Mouse (Mus musculus): ENCODE results near the gene Scmh1. TPM values are rescaled to one million over a fixed set of nuclear protein-coding genes. Genes with fewer than 3 reads are reported as not detected.

Gene Scmh1
- polyA plus RNA-seq, 1 experiment from 2014 or later: 82.6 TPM

GRCm38 (mm10) chr4:120406639-120407273 lies 1.7 kb downstream of the Scmh1 start:
- WGBS: 65% methylated on average over 3 of the region's 3 CpGs
- H3K27me3 ChIP-seq: no peaks in the 10 kb centered on the region
- peak overlapping the region; percentile 98 for H3K4me3 ChIP-seq
- H3K4me1 ChIP-seq (replicated peaks): peaks cover 27% of the 10 kb centered on the region
- ATAC-seq (ENCODE audit: low read depth): no peak
- peak overlapping the region; percentile 99 for H3K9ac ChIP-seq
- no peaks in the 10 kb centered on the region for H3K9me3 ChIP-seq
- peak overlapping the region; percentile 68 for H3K4me2 ChIP-seq
- peak overlapping the region; percentile 97; the same call in 1 of the 2 replicates for H3K27ac ChIP-seq (replicated peaks)
- H3K36me3 ChIP-seq: no peaks in the 10 kb centered on the region

GRCm38 (mm10) chr4:120418053-120418452 lies 13.0 kb downstream of the Scmh1 start:
- Histone ChIP-seq H3K27ac (replicated peaks) (no peak overlapping the region), H3K36me3 (no peaks in the 10 kb centered on the region), H3K9me3 (no peaks in the 10 kb centered on the region), H3K9ac (no peak overlapping the region), H3K4me1 (replicated peaks) (peaks cover 28% of the 10 kb centered on the region), H3K4me3 (no peak overlapping the region), H3K27me3 (no peaks in the 10 kb centered on the region), H3K4me2 (no peak overlapping the region)
- WGBS: 78% methylated on average over 4 of the region's 4 CpGs
- no peak for ATAC-seq (ENCODE audit: low read depth)

GRCm38 (mm10) chr4:120420193-120420592 lies 15.1 kb downstream of the Scmh1 start:
- Histone ChIP-seq H3K4me3 (no peak overlapping the region), H3K4me1 (replicated peaks) (peaks cover 28% of the 10 kb centered on the region), H3K36me3 (no peaks in the 10 kb centered on the region), H3K9me3 (no peaks in the 10 kb centered on the region), H3K4me2 (no peak overlapping the region), H3K27me3 (no peaks in the 10 kb centered on the region), H3K27ac (replicated peaks) (no peak overlapping the region), H3K9ac (no peak overlapping the region)
- no peak for ATAC-seq (ENCODE audit: low read depth)

- Histone ChIP-seq H3K9ac (no peak overlapping the region), H3K4me3 (no peak overlapping the region), H3K4me1 (replicated peaks) (peaks cover 28% of the 10 kb centered on the region), H3K36me3 (no peaks in the 10 kb centered on the region), H3K27me3 (no peaks in the 10 kb centered on the region), H3K4me2 (no peak overlapping the region), H3K9me3 (no peaks in the 10 kb centered on the region), H3K27ac (replicated peaks) (no peak overlapping the region)
- ATAC-seq (ENCODE audit: low read depth): no peak
Observed at GRCm38 (mm10) chr4:120420685-120421084, 15.6 kb downstream of the Scmh1 start.

GRCm38 (mm10) chr4:120430601-120431000 lies 25.5 kb downstream of the Scmh1 start:
- no peak overlapping the region for H3K27ac ChIP-seq (replicated peaks)
- H3K4me1 ChIP-seq (replicated peaks): peaks cover 18% of the 10 kb centered on the region
- no peak for ATAC-seq (ENCODE audit: low read depth)
- H3K4me2 ChIP-seq: no peak overlapping the region
- no peaks in the 10 kb centered on the region for H3K36me3 ChIP-seq
- H3K9me3 ChIP-seq: no peaks in the 10 kb centered on the region
- H3K4me3 ChIP-seq: no peak overlapping the region
- no peak overlapping the region for H3K9ac ChIP-seq
- no peaks in the 10 kb centered on the region for H3K27me3 ChIP-seq

- no peak overlapping the region for H3K4me2 ChIP-seq
- no peaks in the 10 kb centered on the region for H3K36me3 ChIP-seq
- H3K9ac ChIP-seq: no peak overlapping the region
- 61% methylated on average over 11 of the region's 11 CpGs for WGBS
- ATAC-seq (ENCODE audit: low read depth): 0 out of 2 replicates have a peak, but pooled peaks have one; percentile 43
- 0 out of 2 replicates have a peak overlapping the region, but pooled peaks have one; percentile 0 for H3K27ac ChIP-seq (replicated peaks)
- H3K9me3 ChIP-seq: no peaks in the 10 kb centered on the region
- H3K4me3 ChIP-seq: no peak overlapping the region
- H3K27me3 ChIP-seq: no peaks in the 10 kb centered on the region
- peaks cover 18% of the 10 kb centered on the region for H3K4me1 ChIP-seq (replicated peaks)
Observed at GRCm38 (mm10) chr4:120432599-120433373, 27.7 kb downstream of the Scmh1 start.

- 78% methylated on average over 4 of the region's 4 CpGs for WGBS
- H3K27me3 ChIP-seq: no peaks in the 10 kb centered on the region
- no peak overlapping the region for H3K27ac ChIP-seq (replicated peaks)
- H3K4me2 ChIP-seq: no peak overlapping the region
- no peaks in the 10 kb centered on the region for H3K4me1 ChIP-seq (replicated peaks)
- H3K9me3 ChIP-seq: no peaks in the 10 kb centered on the region
- H3K9ac ChIP-seq: no peak overlapping the region
- H3K4me3 ChIP-seq: no peak overlapping the region
- ATAC-seq (ENCODE audit: low read depth): no peak
- H3K36me3 ChIP-seq: peaks cover 9% of the 10 kb centered on the region
Observed at GRCm38 (mm10) chr4:120461741-120462140, 56.7 kb downstream of the Scmh1 start.

GRCm38 (mm10) chr4:120472946-120473345 lies 67.9 kb downstream of the Scmh1 start:
- no peaks in the 10 kb centered on the region for H3K9me3 ChIP-seq
- no peak overlapping the region for H3K9ac ChIP-seq
- peaks cover 55% of the 10 kb centered on the region for H3K36me3 ChIP-seq

GRCm38 (mm10) chr4:120487707-120488106 lies 82.6 kb downstream of the Scmh1 start:
- 23% methylated on average over 1 of the region's 1 CpGs for WGBS
- ATAC-seq (ENCODE audit: low read depth): no peak
- H3K27ac ChIP-seq (replicated peaks): no peak overlapping the region

More at GRCm38 (mm10) chr4:120472946-120473345, 67.9 kb downstream of the Scmh1 start:
- H3K27ac ChIP-seq (replicated peaks): no peak overlapping the region
- H3K27me3 ChIP-seq: no peaks in the 10 kb centered on the region
- H3K4me2 ChIP-seq: no peak overlapping the region
- H3K4me3 ChIP-seq: no peak overlapping the region
- ATAC-seq (ENCODE audit: low read depth): no peak
- 95% methylated on average over 2 of the region's 2 CpGs for WGBS
- no peaks in the 10 kb centered on the region for H3K4me1 ChIP-seq (replicated peaks)

GRCm38 (mm10) chr4:120506955-120507354 lies 101.9 kb downstream of the Scmh1 start:
- Histone ChIP-seq H3K4me1 (replicated peaks) (no peaks in the 10 kb centered on the region), H3K4me3 (no peak overlapping the region), H3K9me3 (peaks cover 4% of the 10 kb centered on the region), H3K36me3 (peaks cover 59% of the 10 kb centered on the region), H3K9ac (no peak overlapping the region), H3K27me3 (no peaks in the 10 kb centered on the region), H3K4me2 (no peak overlapping the region), H3K27ac (replicated peaks) (no peak overlapping the region)
- 95% methylated on average over 1 of the region's 1 CpGs for WGBS
- ATAC-seq (ENCODE audit: low read depth): no peak

More at GRCm38 (mm10) chr4:120487707-120488106, 82.6 kb downstream of the Scmh1 start:
- Histone ChIP-seq H3K27me3 (no peaks in the 10 kb centered on the region), H3K4me3 (no peak overlapping the region), H3K9me3 (no peaks in the 10 kb centered on the region), H3K4me1 (replicated peaks) (no peaks in the 10 kb centered on the region), H3K9ac (no peak overlapping the region), H3K4me2 (no peak overlapping the region), H3K36me3 (peaks cover 48% of the 10 kb centered on the region)

GRCm38 (mm10) chr4:120511203-120511602 lies 106.1 kb downstream of the Scmh1 start:
- H3K4me2 ChIP-seq: no peak overlapping the region
- H3K9ac ChIP-seq: no peak overlapping the region
- no peak overlapping the region for H3K4me3 ChIP-seq
- peaks cover 4% of the 10 kb centered on the region for H3K9me3 ChIP-seq
- no peak overlapping the region for H3K27ac ChIP-seq (replicated peaks)
- WGBS: 93% methylated on average over 4 of the region's 4 CpGs
- ATAC-seq (ENCODE audit: low read depth): no peak
- no peaks in the 10 kb centered on the region for H3K27me3 ChIP-seq
- H3K4me1 ChIP-seq (replicated peaks): no peaks in the 10 kb centered on the region
- H3K36me3 ChIP-seq: peaks cover 59% of the 10 kb centered on the region

GRCm38 (mm10) chr4:120514366-120514765 lies 109.3 kb downstream of the Scmh1 start:
- no peaks in the 10 kb centered on the region for H3K27me3 ChIP-seq
- H3K9ac ChIP-seq: no peak overlapping the region
- H3K36me3 ChIP-seq: peaks cover 57% of the 10 kb centered on the region
- no peak overlapping the region for H3K4me2 ChIP-seq
- H3K4me1 ChIP-seq (replicated peaks): no peaks in the 10 kb centered on the region
- ATAC-seq (ENCODE audit: low read depth): no peak
- no peak overlapping the region for H3K27ac ChIP-seq (replicated peaks)
- 98% methylated on average over 2 of the region's 2 CpGs for WGBS
- peaks cover 2% of the 10 kb centered on the region for H3K9me3 ChIP-seq
- no peak overlapping the region for H3K4me3 ChIP-seq
